Mouse (Mus musculus) neural tube, embryonic 11.5 days (tissue): ENCODE results near the gene Cacna1c. TPM values are rescaled to one million over a fixed set of nuclear protein-coding genes. Genes with fewer than 3 reads are reported as not detected.

Experiments
- polyA plus RNA-seq: library from polyadenylated mRNA; unstranded; fragments of >200 nt; fragmentation: Nextera tagmentation; extraction: Ambion mirVana; gene quantifications from 2 replicates; pipeline ENCODE4 v1.2.1, GENCODE M21; 2014

Cacna1c gene
- polyA plus RNA-seq, 1 experiment from 2014 or later, result 3.3 TPM

Other genes with a start within 250 kb of the Cacna1c start
- 9.5 and 11.5 TPM in 2 replicates for gene Dcp1b, start 21.2 kb downstream of the Cacna1c start, polyA plus RNA-seq
- gene Cacna2d4, start 40.1 kb upstream of the Cacna1c start, polyA plus RNA-seq, result 0.28 TPM in 1 of 2 replicates, not detected in the other
- gene Lrtm2, start 134.3 kb upstream of the Cacna1c start, polyA plus RNA-seq, result 0.19 and 0.28 TPM in 2 replicates
- gene Adipor2, start 221.3 kb upstream of the Cacna1c start, polyA plus RNA-seq, result 20.6 and 21.7 TPM in 2 replicates